Mouse (Mus musculus) thymus, postnatal 36 days (tissue): ENCODE results near the gene Junb.
A peak's percentile ranks its signal among the peaks of the same experiment; 100 is the strongest.

Source experiments
- DNase-seq, 2 experiments: peaks; one replicate each; pipeline ENCODE4 v3.0.0; 2022; ENCODE audit warnings: mixed read lengths in 2 of 2

The Junb gene

DNA sequence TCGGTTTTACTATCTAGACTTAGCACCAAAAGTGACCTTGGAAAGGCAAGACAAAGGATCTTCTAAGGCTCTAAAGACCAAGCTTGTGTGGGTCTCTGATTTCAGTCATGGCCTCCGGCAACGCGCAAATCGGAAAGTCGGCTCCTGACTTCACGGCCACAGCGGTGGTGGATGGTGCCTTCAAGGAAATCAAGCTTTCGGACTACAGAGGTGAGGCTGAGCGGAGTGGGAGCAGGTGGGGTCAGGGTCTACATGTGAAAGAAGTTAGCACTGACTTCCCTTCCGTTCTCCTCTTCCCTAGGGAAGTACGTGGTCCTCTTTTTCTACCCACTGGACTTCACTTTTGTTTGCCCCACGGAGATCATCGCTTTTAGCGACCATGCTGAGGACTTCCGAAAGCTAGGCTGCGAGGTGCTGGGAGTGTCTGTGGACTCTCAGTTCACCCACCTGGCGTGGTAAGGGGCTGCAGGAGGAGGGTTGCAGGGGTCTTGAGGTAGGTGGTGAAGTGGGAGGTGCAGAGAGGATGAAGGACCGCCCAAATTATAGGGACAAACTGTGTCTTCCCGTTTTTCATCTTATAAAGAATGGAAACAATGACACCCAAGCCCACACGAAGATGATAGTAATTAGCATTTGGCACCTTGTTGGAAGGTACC, 8.3 kb downstream of the Junb start:
- DNase-seq = no peak

- peak; percentile 66 to 70 for DNase-seq
These were observed 9.0 kb downstream of the Junb start, which contains the start of the genes Gm49661, Prdx2 and Rnaseh2a for GRCm38 (mm10) chr8:84969241-84970134. Gene Gm49661 (minus strand): TSS chr8:84969433. Gene Prdx2 (plus strand): TSS chr8:84969587. Gene Rnaseh2a (minus strand): TSS chr8:84969767.

DNA sequence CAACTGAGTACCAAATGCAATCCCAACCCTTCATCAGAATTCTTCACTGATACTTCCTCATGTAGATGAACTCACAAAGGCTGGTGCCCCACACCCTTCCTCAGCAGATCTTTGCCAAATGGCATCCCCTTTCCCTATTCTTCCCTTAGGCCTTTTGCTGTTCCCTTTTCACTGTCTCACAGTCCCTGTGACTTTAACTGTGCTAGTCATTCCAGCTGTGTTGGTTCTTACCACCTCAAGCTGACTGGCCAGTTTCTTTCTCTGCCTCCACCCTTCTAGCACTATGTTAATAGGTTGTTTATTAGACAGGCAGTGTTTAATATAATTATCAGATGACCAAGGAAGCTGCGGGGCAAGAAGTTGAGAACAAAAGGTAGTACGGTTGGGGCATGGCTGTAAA, 9.9 kb downstream of the Junb start:
- no peak for DNase-seq

- no peak for DNase-seq
These were observed 10.8 kb downstream of the Junb start for GRCm38 (mm10) chr8:84967532-84968304.

DNA sequence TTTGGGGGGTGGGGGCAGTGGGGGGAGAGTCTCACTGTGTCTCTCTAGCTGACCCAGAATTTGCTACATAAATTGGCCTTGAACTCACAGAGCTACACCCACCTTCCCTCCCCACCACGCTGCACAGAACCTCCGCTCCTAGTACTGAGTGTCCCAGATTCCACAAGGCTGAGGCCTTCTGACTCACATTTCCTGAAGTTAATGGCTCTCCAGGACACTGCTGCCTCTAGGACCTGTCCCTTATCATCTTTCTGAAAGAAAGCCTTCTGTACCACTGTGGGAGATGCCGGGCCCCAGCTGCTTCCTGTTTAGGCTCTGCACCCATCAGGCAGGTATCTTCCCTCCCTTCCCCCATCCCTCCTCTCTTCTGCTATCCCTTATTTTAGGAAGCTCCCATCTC, 11.9 kb downstream of the Junb start:
- DNase-seq = peak; percentile 29 to 58

DNA sequence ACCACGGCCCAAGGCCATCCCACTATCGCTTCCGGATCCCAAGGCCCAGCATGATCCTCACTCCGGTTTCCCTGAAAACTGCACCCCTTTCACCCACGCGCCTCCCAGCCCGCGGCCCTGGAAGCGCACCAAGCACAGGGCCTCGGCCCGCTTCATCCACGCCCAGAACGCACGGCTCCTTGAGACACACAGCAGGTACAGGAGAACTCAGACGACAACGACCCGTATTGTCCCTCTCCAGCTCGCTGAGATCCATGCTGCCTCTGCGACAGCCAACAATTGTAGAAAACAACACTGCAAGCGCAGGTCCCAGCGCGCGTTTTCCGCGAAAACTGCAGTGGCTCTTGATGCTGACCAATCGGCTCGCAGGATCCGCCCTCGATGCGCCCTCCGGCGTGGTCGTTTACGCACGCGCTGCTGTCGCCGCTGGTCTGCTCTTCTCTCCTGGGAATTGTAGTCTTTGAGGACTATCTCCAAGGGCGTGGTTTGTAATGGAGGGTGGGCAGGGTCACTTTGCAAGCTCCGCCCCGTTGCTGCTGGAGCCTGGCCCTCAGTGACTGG, 12.7 kb downstream of the Junb start:
- DNase-seq = peak; percentile 86 to 90

DNA sequence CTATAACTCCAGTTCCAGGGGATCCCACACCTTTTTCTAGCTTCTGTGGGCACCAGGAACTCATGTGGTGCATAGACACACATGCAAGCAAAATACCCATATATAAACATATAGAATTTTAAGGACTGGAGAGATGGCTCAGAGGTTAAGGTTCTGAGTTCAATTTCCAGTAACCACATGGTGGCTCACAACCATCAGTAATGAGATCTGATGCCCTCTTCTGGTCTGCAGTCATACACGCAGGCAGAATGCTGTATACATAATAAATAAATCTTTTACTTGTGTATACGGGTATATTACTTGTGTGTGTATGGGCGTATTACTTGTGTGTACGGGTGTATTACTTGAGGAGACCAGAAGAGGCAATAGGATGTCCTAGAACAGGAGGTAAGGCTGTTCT, 14.6 kb downstream of the Junb start:
- DNase-seq = no peak

- DNase-seq = no peak
These were observed 18.7 kb downstream of the Junb start for GRCm38 (mm10) chr8:84959811-84960210.

DNA sequence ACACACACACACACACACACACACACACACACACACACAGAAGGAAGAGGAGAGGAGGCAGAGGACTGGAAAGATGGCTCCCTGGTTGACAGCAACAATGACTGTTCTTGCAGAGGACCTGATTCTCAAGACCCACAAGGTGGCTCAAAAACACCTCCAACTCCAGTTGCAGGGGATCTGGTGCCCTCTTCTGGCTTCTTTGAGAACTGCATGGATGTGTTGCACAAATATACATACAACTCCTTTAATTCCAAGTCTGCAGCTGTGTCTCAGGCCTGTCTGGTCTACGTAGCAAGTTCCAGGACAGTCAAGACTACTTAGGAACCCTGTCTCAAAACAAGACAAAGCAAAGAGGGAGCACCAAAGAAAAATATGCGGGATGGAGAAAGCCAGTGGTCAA, 21.8 kb downstream of the Junb start:
- DNase-seq = peak; percentile 51 to 62

DNA sequence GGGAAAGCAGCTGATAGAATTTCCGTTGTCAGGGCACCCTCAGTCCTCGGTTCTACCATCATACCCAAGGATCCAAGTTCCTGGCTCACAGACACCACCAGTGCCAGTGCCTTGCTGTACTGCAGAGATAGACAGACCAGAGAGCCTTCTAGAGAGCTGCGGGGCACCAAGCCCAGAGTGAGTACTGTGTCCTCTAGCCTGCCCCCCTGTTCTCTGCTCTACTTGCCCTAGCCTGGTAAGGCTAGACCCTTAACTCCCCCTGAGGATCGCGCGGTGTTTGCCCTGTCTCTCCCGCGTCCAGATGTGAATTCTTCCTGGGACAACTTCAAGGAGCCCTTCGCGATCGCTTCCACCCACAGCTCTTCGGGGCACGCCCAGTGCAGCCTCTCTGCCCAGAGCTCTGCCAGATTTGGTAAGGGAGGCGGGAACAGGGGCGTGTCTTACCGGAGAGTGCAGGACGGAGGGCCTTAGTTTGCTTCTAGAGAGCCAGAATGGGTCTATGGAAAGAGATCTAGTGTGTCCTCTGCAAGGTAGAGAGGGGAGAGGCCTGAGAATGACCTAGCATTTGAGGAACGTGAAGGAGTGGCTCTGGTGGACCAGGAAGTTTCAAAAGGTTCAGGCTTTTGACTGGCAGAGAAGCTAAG, 25.8 kb downstream of the Junb start:
- no peak for DNase-seq

- DNase-seq = no peak
These were observed 28.8 kb downstream of the Junb start for GRCm38 (mm10) chr8:84949753-84950152.

GRCm38 (mm10) chr8:84947241-84947545, 31.3 kb downstream of the Junb start:
- DNase-seq = peak in 1 of 2 experiments; percentile 29

DNA sequence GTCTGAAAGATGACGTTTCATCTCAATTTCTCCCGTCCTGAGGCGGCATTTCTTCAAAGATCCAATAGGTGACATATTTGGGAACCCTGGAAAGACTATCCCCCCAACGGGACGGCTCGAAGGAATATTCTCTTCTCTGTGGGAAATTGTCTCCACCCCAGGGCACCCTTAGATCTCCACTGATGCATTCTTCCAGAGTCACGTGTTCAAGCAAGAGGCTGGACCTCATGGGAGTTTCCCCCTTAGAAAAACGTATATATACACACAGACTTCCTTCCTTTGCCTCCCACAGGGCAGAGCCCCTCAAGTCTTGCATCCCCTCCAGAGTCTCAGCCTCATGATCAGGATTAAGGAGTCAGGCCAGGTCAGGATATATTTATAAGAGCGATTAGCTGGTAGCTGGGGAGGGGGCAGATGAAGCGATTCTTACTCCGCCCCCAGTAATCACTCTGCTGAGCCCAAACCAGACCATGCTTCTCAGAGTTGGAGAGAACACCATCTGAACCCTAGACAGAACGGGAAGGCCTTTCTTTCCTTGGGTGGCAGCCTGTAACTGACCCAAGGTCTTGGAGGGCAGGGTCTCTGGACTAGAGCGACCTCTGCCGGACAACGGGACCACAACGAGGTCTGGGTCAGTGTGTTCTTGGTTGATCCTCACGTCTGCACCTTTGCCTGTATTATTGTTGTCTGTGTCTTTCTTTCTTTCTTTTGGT, 31.8 kb downstream of the Junb start, which contains the start of gene Rtbdn:
TSS of gene Rtbdn (plus strand) at position 464 of the 713 bp plus-strand sequence.
- DNase-seq = no peak

DNA sequence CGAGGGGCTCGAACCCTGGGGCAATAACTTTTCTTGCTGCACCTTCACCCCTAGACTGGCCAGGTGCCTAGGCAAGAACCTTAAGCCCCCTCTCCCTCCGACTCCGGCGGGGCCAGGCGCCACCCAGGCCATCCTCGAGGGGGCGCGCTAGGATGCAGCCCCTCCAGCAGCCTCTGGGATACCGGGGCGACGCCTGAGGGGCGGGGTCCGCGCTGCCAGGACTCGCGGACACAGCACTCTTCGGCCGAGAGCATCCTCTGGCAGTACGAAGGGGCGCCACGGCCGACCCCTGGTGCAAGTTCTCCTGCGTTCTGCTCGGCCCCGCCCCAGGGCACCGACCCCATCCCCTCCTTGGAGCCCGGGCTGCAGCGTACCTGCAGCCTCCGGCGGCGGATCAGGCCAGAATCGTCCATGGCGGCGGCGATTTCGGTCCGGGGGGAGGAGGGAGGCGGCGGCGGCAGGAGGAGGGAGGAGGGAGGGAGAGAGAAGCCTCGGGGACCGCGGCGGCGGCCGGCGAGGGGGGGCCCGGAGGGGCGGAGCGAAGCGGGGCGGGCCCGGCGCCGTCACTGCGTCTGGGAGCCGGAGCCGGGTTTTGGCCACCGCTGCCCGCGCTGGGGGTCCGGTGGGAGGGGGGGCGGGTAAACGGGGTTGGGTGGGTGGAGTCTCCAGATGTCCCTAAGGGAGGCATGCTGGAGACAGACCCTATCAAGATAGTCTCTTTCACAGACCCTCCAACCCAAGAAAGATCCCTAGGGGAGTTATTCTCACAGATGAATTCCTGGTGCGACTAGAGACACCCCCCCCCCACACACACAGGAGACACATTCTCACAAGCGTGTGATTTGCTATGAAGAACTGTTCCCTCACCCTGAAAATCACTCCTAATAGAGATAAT, 32.6 kb downstream of the Junb start:
- DNase-seq = peak; percentile 22 to 32

- no peak for DNase-seq
These were observed 33.3 kb downstream of the Junb start for GRCm38 (mm10) chr8:84945235-84945632.

GRCm38 (mm10) chr8:84944478-84945160, 33.9 kb downstream of the Junb start:
- peak; percentile 43 to 63 for DNase-seq

DNA sequence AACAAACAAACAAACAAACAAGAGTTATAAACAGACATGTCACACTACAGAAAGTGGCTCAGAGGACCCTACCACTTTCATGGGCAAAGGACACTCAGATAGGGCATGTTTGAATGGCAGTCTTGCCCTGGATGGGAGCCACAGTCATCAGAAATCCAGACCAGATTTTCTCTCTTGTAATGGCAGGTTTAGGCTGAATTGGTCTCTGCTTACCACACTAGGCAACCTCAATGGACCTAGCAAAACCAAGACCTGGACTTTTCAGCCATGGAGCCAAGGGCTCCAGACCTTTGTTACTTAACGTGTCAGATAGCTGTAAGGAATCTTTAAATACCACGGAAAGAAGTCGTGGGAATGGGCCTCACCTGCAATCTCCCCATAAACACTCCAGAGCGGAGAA, 34.8 kb downstream of the Junb start:
- no peak for DNase-seq

DNA sequence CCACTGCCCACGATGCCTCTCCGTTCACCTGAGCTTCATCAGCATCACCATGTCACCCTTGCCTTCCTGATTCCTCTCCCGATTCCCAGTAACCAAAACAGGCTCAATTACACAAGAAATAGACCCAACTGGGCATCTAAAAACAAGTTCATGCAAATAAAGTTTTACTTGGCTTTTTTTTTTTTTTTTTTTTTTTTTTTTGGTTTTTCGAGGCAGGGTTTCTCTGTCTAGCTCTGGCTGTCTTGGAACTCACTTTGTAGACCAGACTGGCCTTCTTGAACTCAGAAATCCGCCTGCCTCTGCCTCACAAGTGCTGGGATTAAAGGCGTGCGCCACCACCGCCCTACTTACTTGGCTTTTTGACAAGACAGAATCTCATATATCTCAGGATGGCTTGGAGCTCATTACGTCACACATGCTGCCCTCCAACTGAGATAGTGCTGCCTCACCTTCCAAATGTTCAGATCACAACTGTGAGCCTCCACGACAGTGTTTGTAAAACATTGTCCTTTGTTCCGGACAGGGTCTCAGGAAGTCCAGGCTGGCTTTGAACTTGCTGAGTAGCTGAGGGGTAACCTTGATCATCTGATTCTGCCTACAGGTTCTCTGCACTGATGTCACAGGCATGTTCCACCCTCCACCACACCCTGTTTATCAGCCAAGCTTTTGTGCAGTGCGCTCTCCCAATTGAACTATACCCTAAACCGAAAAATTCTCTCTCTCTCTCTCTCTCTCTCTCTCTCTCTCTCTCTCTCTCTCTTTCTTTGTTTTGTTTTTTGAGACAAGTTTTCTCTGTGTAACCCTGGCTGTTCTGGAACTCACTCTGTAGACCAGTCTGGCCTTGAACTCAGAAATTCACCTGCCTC, 40.7 kb downstream of the Junb start:
- no peak for DNase-seq

GRCm38 (mm10) chr8:84936962-84937546, 41.5 kb downstream of the Junb start, which contains the start of gene Mast1:
Gene Mast1 (minus strand): TSS chr8:84937359.
- DNase-seq = peak; percentile 54
